Mouse (Mus musculus) neural tube, embryonic 11.5 days (tissue): ENCODE measurements around the gene Scn7a. TPM values are rescaled to one million over a fixed set of nuclear protein-coding genes. Genes with fewer than 3 reads are reported as not detected.
A peak's percentile ranks its signal among the peaks of the same experiment; 100 is the strongest.

Source experiments
- ATAC-seq: fragments of 200-750 bp; cut with Nextera tagmentation; 2 replicates; pipeline ENCODE4 v1.8.0; 2017; ENCODE audit warnings: moderate number of reproducible peaks, mild to moderate bottlenecking, moderate TSS enrichment, moderate library complexity; ENCODE audit not compliant: insufficient read depth, low FRiP score, low TSS enrichment
- DNase-seq: peaks from one replicate; pipeline ENCODE4 v3.0.0-alpha.2; 2015; ENCODE audit warnings: low spot score
- H3K27ac ChIP-seq: fragments of 300-500 bp; sonication (generic); 2 replicates; pipeline ENCODE4 v1.5.1; 2014; ENCODE audit warnings: low read depth, mild to moderate bottlenecking, low read length
- H3K27me3 ChIP-seq: fragments of 300-500 bp; sonication (generic); 2 replicates; pipeline ENCODE4 v1.6.1; 2014; ENCODE audit warnings: mild to moderate bottlenecking, low read length, mixed read lengths; ENCODE audit not compliant: control insufficient read depth, insufficient read depth
- H3K36me3 ChIP-seq: fragments of 300-500 bp; sonication (generic); 2 replicates; pipeline ENCODE4 v1.6.1; 2014; ENCODE audit warnings: mild to moderate bottlenecking, low read length, moderate library complexity, mixed read lengths; ENCODE audit not compliant: control insufficient read depth, insufficient read depth
- H3K4me1 ChIP-seq: fragments of 300-500 bp; sonication (generic); 2 replicates; pipeline ENCODE4 v1.6.1; 2014; ENCODE audit warnings: low read length, mixed read lengths; ENCODE audit not compliant: control insufficient read depth, insufficient read depth
- H3K4me2 ChIP-seq: fragments of 300-500 bp; sonication (generic); 2 replicates; pipeline ENCODE4 v1.6.1; 2014; ENCODE audit warnings: low read depth, mild to moderate bottlenecking, moderate library complexity
- H3K4me3 ChIP-seq: fragments of 300-500 bp; sonication (generic); 2 replicates; pipeline ENCODE4 v1.5.1; 2014; ENCODE audit warnings: low read depth, low read length
- H3K9ac ChIP-seq: fragments of 300-500 bp; sonication (generic); 2 replicates; pipeline ENCODE4 v1.6.1; 2014; ENCODE audit warnings: mild to moderate bottlenecking, low read length
- H3K9me3 ChIP-seq: fragments of 300-500 bp; sonication (generic); 2 replicates; pipeline ENCODE4 v1.6.1; 2016; ENCODE audit warnings: low read length; ENCODE audit not compliant: control insufficient read depth
- WGBS: fragments of 180-500 bp; shearing (Covaris S2); extraction: QIAGEN DNeasy Blood & Tissue Kit; methylation state at CpG from one replicate; pipeline ENCODE4 v1.1.7; 2014; 5-methylcytosine and 5-hydroxymethylcytosine counted together
- polyA plus RNA-seq: library from polyadenylated mRNA; unstranded; fragments of >200 nt; fragmentation: Nextera tagmentation; extraction: Ambion mirVana; gene quantifications from 2 replicates; pipeline ENCODE4 v1.2.1, GENCODE M21; 2014

Scn7a gene
- 0.93 and 1.4 TPM in 2 replicates for polyA plus RNA-seq

DNA sequence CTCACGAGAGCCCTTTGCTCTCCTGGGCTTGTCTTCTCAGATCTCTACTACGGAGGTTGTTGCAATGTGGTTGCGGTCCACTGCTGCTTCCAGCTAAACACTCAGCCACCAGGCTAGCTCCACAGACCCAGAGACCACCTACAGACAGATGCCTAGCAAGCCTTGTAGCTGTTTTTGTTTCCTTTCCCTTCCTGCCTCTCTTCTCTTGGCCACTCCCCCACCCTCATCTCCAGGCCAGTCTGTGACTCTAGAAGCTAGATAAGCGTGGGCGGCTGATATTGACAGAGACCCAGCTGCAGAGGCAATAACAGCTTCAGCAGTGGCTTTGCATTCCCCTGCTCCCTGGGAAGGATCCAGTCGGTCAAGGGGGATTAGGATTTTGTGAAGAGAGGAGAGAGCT lies at the start of gene Scn7a:
Gene Scn7a (minus strand): TSS at position 150 of the 400 bp plus-strand sequence.
- Histone ChIP-seq H3K36me3 (no peaks in the 10 kb centered on the region), H3K4me1 (no peaks in the 10 kb centered on the region), H3K9me3 (no peaks in the 10 kb centered on the region), H3K4me2 (no peak within 1 kb of the TSS), H3K27me3 (no peaks in the 10 kb centered on the region), H3K27ac (no peak within 1 kb of the TSS), H3K4me3 (no peak within 1 kb of the TSS), H3K9ac (no peak within 1 kb of the TSS)
- WGBS = 36% methylated on average over 6 of the region's 6 CpGs
- ATAC-seq (no peak), DNase-seq (no peak)

DNA sequence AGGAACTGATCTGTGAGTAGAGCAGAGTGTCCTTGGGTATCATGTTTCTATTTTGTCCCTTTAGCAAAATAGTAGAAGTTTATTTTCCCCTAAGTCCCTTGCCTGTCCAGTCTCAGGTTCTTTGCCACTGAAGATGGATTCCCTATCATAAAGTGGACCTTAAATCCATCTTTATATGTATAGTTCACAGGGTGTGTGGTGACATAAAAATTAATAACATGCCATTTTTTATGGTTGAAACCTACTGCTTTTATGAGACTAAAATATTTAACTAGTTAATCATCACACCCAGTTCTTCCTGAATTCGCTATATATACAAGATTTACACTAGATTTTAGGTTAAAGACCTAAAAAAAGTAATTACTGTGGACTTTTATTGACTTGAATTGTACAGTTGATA lies 43.0 kb upstream of the Scn7a start:
- no peaks in the 10 kb centered on the region for H3K36me3 ChIP-seq
- ATAC-seq (no peak), DNase-seq (no peak)
- H3K9me3 ChIP-seq = no peaks in the 10 kb centered on the region
- H3K4me1 ChIP-seq = no peaks in the 10 kb centered on the region
- no peak overlapping the region for H3K27ac ChIP-seq
- no peak overlapping the region for H3K4me3 ChIP-seq
- no peak overlapping the region for H3K4me2 ChIP-seq
- H3K27me3 ChIP-seq = no peaks in the 10 kb centered on the region
- no peak overlapping the region for H3K9ac ChIP-seq
- WGBS = 90% methylated on average over 1 of the region's 1 CpGs

DNA sequence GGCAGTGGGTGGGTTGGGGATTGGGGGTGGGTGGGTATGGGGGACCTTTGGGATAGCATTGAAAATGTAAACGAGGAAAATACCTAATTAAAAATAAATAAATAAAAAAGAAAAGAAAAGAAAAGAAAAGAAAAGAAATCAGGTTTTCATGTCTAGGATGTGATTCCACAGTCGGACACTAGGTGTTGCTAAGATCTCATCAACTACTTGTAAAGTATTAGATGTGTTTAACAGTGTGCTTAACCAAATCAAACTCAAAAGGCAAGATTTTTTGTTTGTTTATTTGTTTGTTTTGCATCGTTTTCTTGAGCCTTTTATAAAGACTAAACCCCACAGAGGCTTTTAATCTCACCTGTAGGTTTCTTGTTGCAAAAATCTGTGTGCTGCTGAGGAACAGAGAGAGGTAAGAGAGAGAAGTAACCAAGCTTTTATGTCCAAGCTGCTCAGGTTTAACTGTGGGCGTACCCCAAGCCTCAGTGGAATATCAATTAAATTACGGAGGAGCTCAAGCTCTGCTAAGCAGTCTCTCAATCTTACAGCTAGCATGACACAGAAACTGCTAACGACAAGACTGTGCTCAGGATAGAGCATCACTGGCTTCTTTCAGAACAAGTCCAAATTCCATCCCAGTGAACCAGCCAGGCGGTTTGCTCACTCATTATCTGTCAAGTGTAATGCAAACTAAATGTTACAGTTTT lies 35.3 kb upstream of the Scn7a start:
- Histone ChIP-seq H3K9ac (no peak overlapping the region), H3K4me1 (no peaks in the 10 kb centered on the region), H3K4me2 (no peak overlapping the region), H3K36me3 (no peaks in the 10 kb centered on the region), H3K4me3 (no peak overlapping the region), H3K27ac (no peak overlapping the region), H3K9me3 (no peaks in the 10 kb centered on the region), H3K27me3 (no peaks in the 10 kb centered on the region)
- WGBS = 48% methylated on average over 7 of the region's 7 CpGs
- DNase-seq (no peak), ATAC-seq (no peak)

DNA sequence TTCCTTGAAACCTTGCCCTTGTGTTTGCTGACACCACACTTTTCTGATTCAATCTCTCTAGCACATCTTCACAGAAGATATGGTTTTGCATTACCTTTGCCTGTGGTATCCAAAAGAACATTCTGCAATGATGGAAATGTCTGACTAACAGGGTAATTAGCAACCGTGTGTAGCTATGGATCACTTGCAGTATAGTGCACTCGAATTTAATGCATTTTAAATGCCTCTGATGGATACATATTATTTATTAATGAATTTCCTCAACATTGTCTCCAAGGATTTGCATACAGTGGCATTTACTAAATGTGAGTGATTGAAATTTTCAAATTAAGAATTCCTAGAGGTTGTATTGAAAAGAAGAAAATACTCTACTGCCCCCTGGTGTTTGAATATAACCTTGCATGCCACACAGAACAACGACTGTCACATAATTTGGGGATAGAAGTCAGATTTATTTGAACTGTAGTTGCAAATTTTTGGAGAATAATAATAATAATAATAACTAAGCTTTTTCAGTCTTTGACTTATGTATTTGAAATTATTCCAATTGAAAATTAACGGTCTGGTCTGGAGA lies 15.0 kb upstream of the Scn7a start:
- no peak overlapping the region for H3K4me2 ChIP-seq
- no peaks in the 10 kb centered on the region for H3K4me1 ChIP-seq
- no peaks in the 10 kb centered on the region for H3K9me3 ChIP-seq
- 47% methylated on average over 4 of the region's 4 CpGs for WGBS
- DNase-seq (peak; percentile 36), ATAC-seq (peak; percentile 27; the same call in 1 of the 2 replicates)
- no peaks in the 10 kb centered on the region for H3K27me3 ChIP-seq
- no peak overlapping the region for H3K9ac ChIP-seq
- H3K4me3 ChIP-seq = no peak overlapping the region
- no peak overlapping the region for H3K27ac ChIP-seq
- H3K36me3 ChIP-seq = no peaks in the 10 kb centered on the region

DNA sequence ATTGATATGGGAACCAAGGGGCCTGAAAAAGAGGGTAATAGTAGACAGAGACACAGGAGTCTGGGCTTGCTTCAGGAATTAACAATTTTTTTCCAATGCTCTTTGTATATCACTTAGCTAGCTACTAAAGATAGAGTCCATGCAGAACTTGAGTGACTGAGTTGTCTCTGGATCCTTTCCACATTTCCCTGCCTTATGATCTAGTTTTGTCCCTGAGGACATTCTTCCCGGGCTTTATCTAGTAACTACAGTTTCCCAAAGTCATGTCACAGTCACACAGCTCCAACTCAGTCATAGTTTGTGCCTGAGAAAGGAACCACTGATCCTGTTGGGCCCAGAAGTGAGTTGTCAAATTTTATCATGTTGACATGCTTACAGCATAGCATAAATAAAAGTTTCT lies 12.8 kb upstream of the Scn7a start:
- no peak for DNase-seq
- Histone ChIP-seq H3K4me2 (no peak overlapping the region), H3K36me3 (no peaks in the 10 kb centered on the region), H3K4me1 (no peaks in the 10 kb centered on the region), H3K4me3 (no peak overlapping the region), H3K27me3 (no peaks in the 10 kb centered on the region), H3K9me3 (no peaks in the 10 kb centered on the region), H3K27ac (no peak overlapping the region), H3K9ac (no peak overlapping the region)
- WGBS = 78% methylated on average over 1 of the region's 1 CpGs
- no peak for ATAC-seq

DNA sequence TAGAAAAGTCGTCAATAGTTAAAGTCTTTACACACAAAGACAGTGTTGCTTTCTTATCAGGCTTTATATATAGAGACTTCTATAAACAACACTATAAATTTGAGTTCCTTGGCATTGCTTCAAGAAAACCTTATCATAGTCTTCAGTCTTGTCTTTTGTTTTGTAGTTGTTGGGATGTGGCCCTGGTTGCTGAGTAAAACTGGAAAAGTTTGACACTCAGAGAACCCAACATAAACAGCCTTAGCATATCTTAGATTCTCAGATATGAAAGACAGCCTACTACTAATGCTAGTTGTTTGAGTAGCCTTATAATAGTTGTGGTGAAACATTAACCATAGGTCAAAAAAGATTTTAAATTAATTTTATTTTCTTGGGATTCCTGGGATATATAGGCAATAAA lies 6.9 kb upstream of the Scn7a start:
- Histone ChIP-seq H3K4me3 (no peak overlapping the region), H3K9ac (no peak overlapping the region), H3K27ac (no peak overlapping the region), H3K4me1 (no peaks in the 10 kb centered on the region), H3K4me2 (no peak overlapping the region), H3K27me3 (no peaks in the 10 kb centered on the region), H3K9me3 (no peaks in the 10 kb centered on the region), H3K36me3 (no peaks in the 10 kb centered on the region)
- no peak for DNase-seq
- 76% methylated on average over 1 of the region's 1 CpGs for WGBS
- ATAC-seq = no peak

DNA sequence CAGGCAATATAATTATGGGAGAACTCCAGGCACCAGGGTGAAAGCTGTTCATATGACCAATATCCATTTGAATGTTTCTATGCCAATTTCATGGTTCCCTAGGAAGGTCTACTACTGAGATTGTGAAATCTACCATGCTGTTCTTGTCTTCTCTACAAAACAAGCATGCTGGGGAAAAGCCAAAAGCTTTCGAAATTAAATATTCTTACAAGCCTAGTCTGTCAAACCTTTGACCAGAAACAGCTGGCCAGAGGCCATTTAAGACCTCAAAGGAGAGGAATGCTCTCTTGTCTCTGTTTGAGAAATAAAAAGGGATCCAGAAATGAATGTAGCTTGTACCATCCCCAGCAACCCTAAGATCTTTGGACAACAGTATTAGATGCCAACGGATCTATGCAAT lies 3.8 kb downstream of the Scn7a start:
- ATAC-seq (no peak), DNase-seq (no peak)
- Histone ChIP-seq H3K36me3 (no peaks in the 10 kb centered on the region), H3K27ac (no peak overlapping the region), H3K27me3 (no peaks in the 10 kb centered on the region), H3K4me1 (no peaks in the 10 kb centered on the region), H3K4me2 (no peak overlapping the region), H3K9ac (no peak overlapping the region), H3K9me3 (no peaks in the 10 kb centered on the region), H3K4me3 (no peak overlapping the region)
- 91% methylated on average over 2 of the region's 2 CpGs for WGBS

DNA sequence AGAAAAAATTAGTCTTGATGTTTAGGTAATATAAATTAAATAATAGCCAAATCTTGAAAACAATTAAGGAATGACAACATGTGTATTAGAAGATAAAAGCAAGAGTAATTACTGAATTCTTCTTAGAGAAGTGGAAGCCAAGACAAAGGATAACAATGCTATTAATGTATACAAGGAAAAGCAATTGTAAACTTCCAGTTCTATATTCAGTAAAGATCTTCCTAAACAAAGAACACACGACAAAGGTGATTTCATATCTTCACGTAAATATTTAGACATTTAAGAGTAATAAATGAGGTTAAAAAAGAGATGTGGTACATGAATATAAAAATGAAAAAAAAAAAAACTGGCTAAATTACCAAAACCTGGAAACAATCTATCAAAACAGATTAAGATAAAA lies 16.7 kb downstream of the Scn7a start:
- 88% methylated on average over 2 of the region's 2 CpGs for WGBS
- Histone ChIP-seq H3K9me3 (no peaks in the 10 kb centered on the region), H3K36me3 (no peaks in the 10 kb centered on the region), H3K4me3 (no peak overlapping the region), H3K9ac (no peak overlapping the region), H3K27me3 (no peaks in the 10 kb centered on the region), H3K4me2 (no peak overlapping the region), H3K27ac (no peak overlapping the region), H3K4me1 (no peaks in the 10 kb centered on the region)
- DNase-seq (no peak), ATAC-seq (no peak)

DNA sequence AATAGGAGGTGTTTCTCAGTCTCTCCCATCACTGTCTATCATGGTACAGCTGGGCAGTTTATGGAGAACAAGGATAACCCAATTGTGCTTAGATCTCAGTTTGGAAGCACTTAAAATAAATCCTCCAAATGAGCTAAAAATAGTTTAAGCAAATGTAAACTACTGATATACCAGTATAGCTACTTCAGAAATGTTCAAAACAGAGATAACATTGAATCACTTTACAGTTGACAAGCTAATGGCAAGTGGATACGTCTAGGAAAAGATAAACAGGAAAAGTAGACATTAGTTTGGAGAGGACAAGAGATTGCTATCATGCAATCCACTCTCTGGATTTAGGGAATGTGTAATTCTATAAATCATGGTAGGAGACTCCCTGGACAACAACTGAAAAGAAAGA lies 19.5 kb downstream of the Scn7a start:
- Histone ChIP-seq H3K27me3 (no peaks in the 10 kb centered on the region), H3K9me3 (no peaks in the 10 kb centered on the region), H3K4me1 (no peaks in the 10 kb centered on the region), H3K27ac (no peak overlapping the region), H3K9ac (no peak overlapping the region), H3K4me2 (no peak overlapping the region), H3K4me3 (no peak overlapping the region), H3K36me3 (no peaks in the 10 kb centered on the region)
- 74% methylated on average over 1 of the region's 1 CpGs for WGBS
- DNase-seq (no peak), ATAC-seq (no peak)
